Mouse (Mus musculus) spleen, adult 2 months (tissue): ENCODE results near the gene Vwf. TPM values are rescaled to one million over a fixed set of nuclear protein-coding genes. Genes with fewer than 3 reads are reported as not detected.

Experiments used
- DNase-seq, 2 experiments: peaks; one replicate each; pipeline versions ENCODE4 v3.0.0 to v3.0.0-alpha.2; 2012 to 2021; ENCODE audit warnings: low spot score in 2 of 2, low read depth in 1 of 2
- H3K27ac ChIP-seq: fragments of 200-500 bp; 2 replicates; pipeline ENCODE4 v1.5.1; 2012; ENCODE audit warnings: low read length, inconsistent platforms; ENCODE audit not compliant: insufficient read depth
- H3K27me3 ChIP-seq: fragments of 200-500 bp; 2 replicates; pipeline ENCODE4 v1.6.1; 2012; ENCODE audit warnings: mild to moderate bottlenecking, moderate library complexity, low read length, inconsistent platforms; ENCODE audit not compliant: control insufficient read depth, insufficient read depth
- H3K36me3 ChIP-seq: fragments of 200-500 bp; 2 replicates; pipeline ENCODE4 v1.6.1; 2012; ENCODE audit warnings: mild to moderate bottlenecking, low read length, inconsistent platforms; ENCODE audit not compliant: control insufficient read depth, insufficient read depth
- H3K4me1 ChIP-seq: fragments of 200-500 bp; 2 replicates; pipeline ENCODE4 v1.6.1; 2011; ENCODE audit warnings: inconsistent platforms; ENCODE audit not compliant: control insufficient read depth, insufficient read depth, insufficient read length
- H3K4me3 ChIP-seq: fragments of 200-500 bp; 2 replicates; pipeline ENCODE4 v1.5.1; 2011; ENCODE audit warnings: mild to moderate bottlenecking, inconsistent platforms; ENCODE audit not compliant: insufficient read depth, insufficient read length; ENCODE audit errors: extremely low read depth
- CTCF ChIP-seq: fragments of 200-500 bp; IDR thresholded peaks from 2 replicates; pipeline ENCODE4 v1.5.1; 2011; ENCODE audit warnings: mild to moderate bottlenecking, inconsistent platforms; ENCODE audit not compliant: insufficient read depth, insufficient read length, insufficient replicate concordance; ENCODE audit errors: extremely low read depth
- POLR2A ChIP-seq: fragments of 200-500 bp; IDR thresholded peaks from 2 replicates; pipeline ENCODE4 v1.6.1; 2011; ENCODE audit warnings: low read depth, low read length, inconsistent platforms
- WGBS: fragments of 180-500 bp; shearing (Covaris S2); methylation state at CpG from one replicate; pipeline ENCODE4 v1.1.7; 2018; 5-methylcytosine and 5-hydroxymethylcytosine counted together
- polyA plus RNA-seq: library from polyadenylated mRNA; depleted of rRNA; stranded (reverse); fragments of >200 nt; gene quantifications from 2 replicates; pipeline ENCODE4 v1.2.3, GENCODE M21; 2012; rRNA removed

Vwf gene
- polyA plus RNA-seq, 1 experiment: 42.9 TPM

DNA sequence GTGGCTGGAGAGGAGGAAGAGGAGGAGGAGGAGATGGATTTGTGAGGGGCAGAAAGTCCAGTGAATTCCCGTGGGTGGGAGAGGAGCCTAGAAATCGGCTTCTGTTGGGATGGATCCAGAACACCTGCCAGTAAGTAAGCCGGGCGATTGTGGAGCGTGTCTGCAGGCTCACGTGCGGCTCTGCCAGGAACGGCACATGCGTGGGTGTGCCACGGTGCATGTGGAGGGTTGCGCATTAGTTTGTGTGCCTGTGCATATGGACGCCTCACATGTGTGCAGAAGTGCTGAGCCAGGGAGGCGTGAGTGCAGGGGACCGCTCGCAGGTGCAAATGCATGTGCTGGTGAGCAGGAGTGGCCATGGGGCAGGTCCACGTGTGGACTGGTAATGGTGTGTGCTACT is 164.7 kb downstream of the Vwf start:
- TF ChIP-seq CTCF (no peak), POLR2A (no peak)
- H3K4me3 ChIP-seq: no peak overlapping the region
- no peak for DNase-seq
- 84% methylated on average over 16 of the region's 16 CpGs for WGBS
- no peaks in the 10 kb centered on the region for H3K36me3 ChIP-seq
- no peaks in the 10 kb centered on the region for H3K4me1 ChIP-seq
- no peaks in the 10 kb centered on the region for H3K27me3 ChIP-seq
- H3K27ac ChIP-seq: no peak overlapping the region

DNA sequence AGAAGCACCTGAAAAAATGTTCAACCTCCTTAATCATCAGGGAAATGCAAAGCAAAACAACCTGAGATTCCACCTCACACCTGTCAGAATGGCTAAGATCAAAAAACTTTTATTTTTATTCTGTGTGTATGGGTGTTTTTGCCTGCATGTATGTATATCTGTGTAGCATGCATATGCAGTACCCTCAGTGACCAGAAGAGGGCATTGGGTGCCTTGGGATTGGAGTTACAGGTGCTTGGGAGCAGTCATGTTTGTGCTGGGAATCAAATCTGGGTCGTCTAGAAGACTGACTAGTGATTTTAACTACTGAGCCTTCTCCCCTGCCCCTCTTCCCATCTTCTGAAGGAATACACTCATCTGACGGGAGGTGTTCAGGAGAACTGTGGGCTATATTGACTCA is 179.8 kb downstream of the Vwf start:
- Histone ChIP-seq H3K27me3 (no peaks in the 10 kb centered on the region), H3K36me3 (no peaks in the 10 kb centered on the region), H3K4me3 (no peak overlapping the region), H3K4me1 (no peaks in the 10 kb centered on the region), H3K27ac (no peak overlapping the region)
- no peak for DNase-seq
- 75% methylated on average over 2 of the region's 2 CpGs for WGBS
- no peak for TF ChIP-seq POLR2A
- TF ChIP-seq CTCF: no peak

- Histone ChIP-seq H3K27me3 (no peaks in the 10 kb centered on the region), H3K4me3 (no peak overlapping the region), H3K27ac (no peak overlapping the region), H3K4me1 (no peaks in the 10 kb centered on the region), H3K36me3 (no peaks in the 10 kb centered on the region)
- TF ChIP-seq POLR2A: no peak
- TF ChIP-seq CTCF: no peak
- 58% methylated on average over 5 of the region's 5 CpGs for WGBS
- DNase-seq: no peak
Observed at GRCm38 (mm10) chr6:125727484-125727911, 180.9 kb downstream of the Vwf start.

- no peak for DNase-seq
- 80% methylated on average over 6 of the region's 6 CpGs for WGBS
- Histone ChIP-seq H3K4me1 (no peaks in the 10 kb centered on the region), H3K27me3 (no peaks in the 10 kb centered on the region), H3K4me3 (no peak overlapping the region), H3K27ac (no peak overlapping the region), H3K36me3 (no peaks in the 10 kb centered on the region)
- TF ChIP-seq POLR2A (no peak), CTCF (no peak)
Observed at GRCm38 (mm10) chr6:125729471-125729870, 182.9 kb downstream of the Vwf start.

DNA sequence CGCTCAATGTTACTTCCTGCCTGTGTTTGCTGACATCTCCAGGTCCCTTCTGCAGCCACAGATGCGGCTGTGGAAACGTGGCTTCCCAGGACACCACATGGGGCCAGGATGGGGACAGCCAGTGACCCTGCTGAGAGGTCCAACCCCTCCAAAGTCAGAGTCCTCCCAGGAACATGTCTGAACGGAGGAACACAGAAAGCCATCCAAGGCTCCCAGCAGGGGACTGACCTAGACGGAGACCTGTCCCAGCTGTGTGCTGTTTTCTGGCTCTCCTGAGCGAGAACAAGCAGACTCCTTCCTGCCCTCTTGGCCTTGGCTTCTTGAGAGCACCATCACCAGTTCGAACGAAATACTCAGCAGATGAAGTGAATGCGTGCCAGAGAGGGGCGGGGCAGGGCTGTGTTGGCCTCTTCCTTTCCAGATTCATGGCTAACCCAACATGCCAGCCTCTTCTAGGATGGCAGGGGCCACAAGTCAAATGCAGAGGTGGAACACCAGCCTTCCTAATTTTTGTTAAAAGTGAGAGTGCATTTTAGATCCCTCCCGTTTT is 183.5 kb downstream of the Vwf start:
- Histone ChIP-seq H3K27me3 (no peaks in the 10 kb centered on the region), H3K27ac (no peak overlapping the region), H3K4me1 (no peaks in the 10 kb centered on the region), H3K36me3 (no peaks in the 10 kb centered on the region), H3K4me3 (no peak overlapping the region)
- no peak for DNase-seq
- 72% methylated on average over 11 of the region's 11 CpGs for WGBS
- TF ChIP-seq CTCF (no peak), POLR2A (no peak)

Other genes starting within 250 kb of the Vwf start
- gene Ltbr, start 232.9 kb upstream of the Vwf start, polyA plus RNA-seq: 22.8 and 24.5 TPM in 2 replicates
- gene Scnn1a, start 226.1 kb upstream of the Vwf start, polyA plus RNA-seq: 1.5 and 2.1 TPM in 2 replicates
- gene Tnfrsf1a, start 197.4 kb upstream of the Vwf start, polyA plus RNA-seq: 51.3 and 63.7 TPM in 2 replicates
- gene Plekhg6, start 166.0 kb upstream of the Vwf start, polyA plus RNA-seq: not detected in 2 replicates
- gene Cd9, start 52.0 kb upstream of the Vwf start, polyA plus RNA-seq: 68.0 and 68.5 TPM in 2 replicates
- not detected in 2 replicates for gene Ano2, start 143.6 kb downstream of the Vwf start, polyA plus RNA-seq